Mouse (Mus musculus) hindbrain, postnatal 0 days (tissue): ENCODE measurements around the gene Vpreb3. TPM values are rescaled to one million over a fixed set of nuclear protein-coding genes. Genes with fewer than 3 reads are reported as not detected.
A peak's percentile ranks its signal among the peaks of the same experiment; 100 is the strongest.

Experiments used
- ATAC-seq: fragments of 200-750 bp; cut with Nextera tagmentation; 2 replicates; pipeline ENCODE4 v1.8.0; 2017; ENCODE audit warnings: mild to moderate bottlenecking, moderate TSS enrichment, moderate library complexity
- DNase-seq: peaks from one replicate; pipeline ENCODE4 v3.0.0-alpha.2; 2015; ENCODE audit warnings: low spot score
- H3K27ac ChIP-seq: fragments of 300-500 bp; sonication (generic); 2 replicates; pipeline ENCODE4 v1.5.1; 2014; ENCODE audit warnings: mild to moderate bottlenecking
- H3K27me3 ChIP-seq: fragments of 300-500 bp; sonication (generic); 2 replicates; pipeline ENCODE4 v1.6.1; 2014; ENCODE audit warnings: low read length, mixed read lengths; ENCODE audit not compliant: insufficient read depth
- H3K36me3 ChIP-seq: fragments of 300-500 bp; sonication (generic); 2 replicates; pipeline ENCODE4 v1.6.1; 2014; ENCODE audit warnings: low read length, mixed read lengths; ENCODE audit not compliant: insufficient read depth
- H3K4me1 ChIP-seq: fragments of 300-500 bp; sonication (generic); 2 replicates; pipeline ENCODE4 v1.6.1; 2014; ENCODE audit warnings: antibody characterized with exemption, low read length, mixed read lengths; ENCODE audit not compliant: insufficient read depth
- H3K4me2 ChIP-seq: fragments of 300-500 bp; sonication (generic); 2 replicates; pipeline ENCODE4 v1.6.1; 2014; ENCODE audit warnings: low read depth, mild to moderate bottlenecking, low read length, moderate library complexity, mixed read lengths
- H3K4me3 ChIP-seq: fragments of 300-500 bp; sonication (generic); 2 replicates; pipeline ENCODE4 v1.5.1; 2014; ENCODE audit warnings: low read length
- H3K9ac ChIP-seq: fragments of 300-500 bp; sonication (generic); replicated peaks from 2 replicates; pipeline ENCODE4 v1.6.1; 2014; ENCODE audit warnings: mild to moderate bottlenecking, low read length, moderate library complexity, mixed read lengths
- H3K9me3 ChIP-seq: fragments of 300-500 bp; sonication (generic); 2 replicates; pipeline ENCODE4 v1.6.1; 2016; ENCODE audit warnings: low read length, mixed read lengths
- CTCF ChIP-seq: IDR thresholded peaks from 2 replicates; pipeline ENCODE4 v1.5.1; 2016; ENCODE audit warnings: antibody characterized with exemption, control low read depth, low read depth
- WGBS: fragments of 180-500 bp; shearing (Covaris S2); extraction: QIAGEN DNeasy Blood & Tissue Kit; methylation state at CpG from one replicate; pipeline ENCODE4 v1.1.7; 2014; 5-methylcytosine and 5-hydroxymethylcytosine counted together
- polyA plus RNA-seq: library from polyadenylated mRNA; unstranded; fragments of >200 nt; fragmentation: Nextera tagmentation; extraction: Ambion mirVana; gene quantifications from 2 replicates; pipeline ENCODE4 v1.2.1, GENCODE M21; 2015
- total RNA-seq: library from RNA; depleted of rRNA; stranded (reverse); fragments of >200 nt; gene quantifications from 2 replicates; pipeline ENCODE4 v1.2.3, GENCODE M21; 2014

Vpreb3 gene
- total and polyA plus RNA-seq, 2 experiments from 2014 or later, result 0.75 TPM; not detected in 1

DNA sequence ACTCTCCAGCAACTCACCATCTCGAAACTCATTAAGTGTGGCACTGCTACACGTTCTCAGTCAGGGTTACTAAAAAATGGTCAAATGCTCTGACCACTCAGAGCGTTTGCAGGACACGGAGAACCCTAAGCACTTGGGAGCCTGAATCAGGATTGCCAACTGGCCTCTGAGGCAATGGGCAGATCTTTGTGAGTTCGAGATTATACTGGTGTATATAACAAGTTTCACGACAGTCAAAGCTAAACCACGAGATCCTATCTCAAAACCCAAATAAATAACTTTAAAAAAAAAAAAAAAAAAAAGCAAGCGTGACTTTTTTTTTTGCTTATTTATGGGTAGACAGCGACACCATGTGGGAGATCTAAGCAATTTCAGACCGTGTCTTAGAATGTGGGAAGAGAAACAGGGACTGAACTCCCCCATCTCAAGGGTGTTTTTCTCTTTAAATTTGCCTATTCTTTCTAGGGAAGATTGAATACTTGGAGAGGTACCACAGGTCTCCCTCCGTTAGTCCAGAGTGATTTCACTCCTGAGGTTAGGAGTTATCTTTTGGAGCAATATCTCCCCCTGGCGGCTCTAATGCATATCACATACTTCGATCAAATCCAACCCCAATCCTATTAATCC, 8.7 kb downstream of the Vpreb3 start:
- WGBS, result 4% methylated on average over 13 of the region's 13 CpGs
- peak; percentile 78 for DNase-seq

DNA sequence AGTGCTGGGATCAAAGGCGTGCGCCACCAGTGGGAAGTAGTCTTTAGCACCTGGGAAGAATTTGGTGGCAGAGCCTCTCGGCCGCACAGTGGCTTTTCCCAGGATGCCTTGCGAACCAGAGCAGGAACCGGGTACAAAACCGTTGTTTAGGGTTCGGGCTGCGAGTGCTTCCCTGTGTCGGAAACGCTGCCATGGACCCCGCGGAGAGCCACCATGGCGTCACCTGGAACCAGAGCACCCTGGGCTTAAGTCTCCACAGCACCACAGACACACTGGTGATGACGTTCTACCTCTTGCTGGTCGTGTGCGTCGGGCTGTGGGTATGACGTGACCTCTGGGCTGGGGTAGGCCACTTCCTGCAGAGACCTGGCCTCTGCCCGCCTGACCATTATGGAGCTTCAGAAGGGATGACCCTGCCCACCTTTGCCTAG, 11.5 kb downstream of the Vpreb3 start, which contains the start of gene Gm5134:
Gm5134 (plus strand) TSS at position 134 of the 431 bp plus-strand sequence.
- ATAC-seq (no peak), DNase-seq (no peak)
- no peak for TF ChIP-seq CTCF
- Histone ChIP-seq H3K36me3 (no peaks in the 10 kb centered on the region), H3K9me3 (no peaks in the 10 kb centered on the region), H3K27me3 (no peaks in the 10 kb centered on the region), H3K4me3 (no peak within 1 kb of the TSS), H3K27ac (no peak within 1 kb of the TSS), H3K4me2 (peak within 1 kb of the TSS; percentile 38), H3K9ac (no peak within 1 kb of the TSS), H3K4me1 (peaks cover 3% of the 10 kb centered on the region; the same call in 1 of the 2 replicates)
- WGBS, result 35% methylated on average over 20 of the region's 20 CpGs

More for the DNA sequence above, 8.7 kb downstream of the Vpreb3 start:
- ATAC-seq, result peak; percentile 30
- Histone ChIP-seq H3K27ac (no peak overlapping the region), H3K4me2 (peak overlapping the region; percentile 67), H3K4me3 (peak overlapping the region; percentile 31), H3K9ac (peak overlapping the region; percentile 43; the same call in 1 of the 2 replicates), H3K27me3 (no peaks in the 10 kb centered on the region), H3K4me1 (peaks cover 3% of the 10 kb centered on the region; the same call in 1 of the 2 replicates), H3K9me3 (no peaks in the 10 kb centered on the region), H3K36me3 (no peaks in the 10 kb centered on the region)
- TF ChIP-seq CTCF, result peak; percentile 73

DNA sequence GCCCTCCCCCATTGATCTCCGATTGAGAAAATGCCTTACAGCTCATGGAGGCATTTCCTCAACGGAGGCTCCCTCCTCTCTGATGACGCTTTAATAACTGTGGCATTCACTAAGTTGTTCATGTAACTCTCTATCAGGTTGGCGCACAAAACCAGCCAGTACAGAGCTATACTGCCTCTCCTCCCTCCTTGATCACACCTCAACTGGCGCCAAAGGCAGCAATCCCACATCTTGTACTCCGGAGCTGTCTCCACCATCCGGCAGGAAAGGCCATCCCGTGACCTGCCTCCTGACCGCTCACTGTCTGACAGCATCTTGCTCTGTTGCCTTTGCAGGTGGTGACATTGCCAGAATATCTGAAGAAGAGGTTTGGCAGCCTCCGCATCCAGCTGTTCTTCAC, 31.0 kb downstream of the Vpreb3 start:
- no peaks in the 10 kb centered on the region for H3K27me3 ChIP-seq
- no peak for ATAC-seq
- H3K4me1 ChIP-seq, result no peaks in the 10 kb centered on the region
- H3K4me3 ChIP-seq, result no peak overlapping the region
- no peaks in the 10 kb centered on the region for H3K36me3 ChIP-seq
- H3K4me2 ChIP-seq, result no peak overlapping the region
- H3K9ac ChIP-seq, result no peak overlapping the region
- no peak overlapping the region for H3K27ac ChIP-seq
- TF ChIP-seq CTCF, result no peak
- DNase-seq, result no peak
- 90% methylated on average over 10 of the region's 10 CpGs for WGBS
- no peaks in the 10 kb centered on the region for H3K9me3 ChIP-seq

DNA sequence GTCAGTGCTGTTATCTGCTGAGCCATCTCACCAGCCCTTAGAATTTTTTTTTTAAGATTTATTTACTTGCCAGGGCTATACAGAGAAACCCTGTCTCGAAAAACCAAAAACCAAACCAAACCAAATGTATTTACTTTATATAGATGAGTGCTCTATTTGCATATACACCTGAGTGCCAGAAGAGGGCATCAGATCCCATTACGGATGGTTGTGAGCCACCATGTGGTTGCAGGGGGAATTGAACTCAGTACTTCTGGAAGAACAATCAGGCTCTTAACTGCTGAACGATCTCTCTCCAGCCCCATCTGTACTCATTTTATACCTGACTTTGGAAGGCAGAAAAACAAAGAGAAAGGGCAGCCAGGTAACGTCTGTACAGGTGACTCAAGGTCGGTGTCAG, 32.4 kb downstream of the Vpreb3 start:
- peak; percentile 43 for DNase-seq
- Histone ChIP-seq H3K27ac (no peak overlapping the region), H3K9ac (no peak overlapping the region), H3K4me1 (no peaks in the 10 kb centered on the region), H3K27me3 (no peaks in the 10 kb centered on the region), H3K9me3 (no peaks in the 10 kb centered on the region), H3K4me3 (no peak overlapping the region), H3K4me2 (no peak overlapping the region), H3K36me3 (no peaks in the 10 kb centered on the region)
- 74% methylated on average over 5 of the region's 5 CpGs for WGBS
- TF ChIP-seq CTCF, result peak; percentile 66
- no peak for ATAC-seq

DNA sequence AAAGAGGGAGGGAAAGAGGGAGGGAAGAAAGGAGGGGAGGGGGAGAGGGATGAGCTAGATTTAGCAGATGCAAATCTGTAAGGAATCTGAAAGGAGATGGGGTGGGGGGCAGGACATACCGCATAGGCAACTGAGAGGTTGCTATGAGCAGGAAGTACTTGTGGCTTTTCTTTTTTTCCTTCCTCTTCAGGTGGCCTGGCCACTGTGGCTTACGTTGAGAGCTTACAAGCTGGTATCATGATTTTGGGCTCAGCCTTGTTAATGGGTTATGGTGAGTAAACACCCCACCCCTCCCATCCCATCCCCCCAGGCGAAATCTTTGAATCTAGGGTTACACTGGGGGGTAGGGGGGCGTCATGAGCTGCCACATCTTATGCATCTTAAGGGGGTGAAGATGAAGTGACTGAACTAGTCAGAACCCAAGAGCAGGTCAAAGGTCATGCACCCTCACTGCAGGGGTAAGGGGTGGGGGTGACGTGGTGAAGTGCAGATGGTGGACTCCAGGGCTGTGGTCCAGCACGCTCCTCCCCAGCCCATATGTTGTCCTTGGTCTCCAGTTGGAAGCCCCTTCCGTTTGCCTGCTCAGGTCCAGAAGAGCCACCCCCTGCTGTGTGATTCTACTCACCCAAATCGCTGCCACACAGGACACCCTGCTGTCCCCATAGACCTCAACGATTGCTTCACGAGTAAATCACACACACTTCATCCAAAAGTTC, 35.4 kb downstream of the Vpreb3 start:
- Histone ChIP-seq H3K4me1 (no peaks in the 10 kb centered on the region), H3K9ac (no peak overlapping the region), H3K36me3 (no peaks in the 10 kb centered on the region), H3K27me3 (no peaks in the 10 kb centered on the region), H3K4me2 (no peak overlapping the region), H3K4me3 (no peak overlapping the region), H3K27ac (no peak overlapping the region), H3K9me3 (no peaks in the 10 kb centered on the region)
- 45% methylated on average over 10 of the region's 10 CpGs for WGBS
- TF ChIP-seq CTCF, result no peak
- ATAC-seq (no peak), DNase-seq (peak; percentile 18)

DNA sequence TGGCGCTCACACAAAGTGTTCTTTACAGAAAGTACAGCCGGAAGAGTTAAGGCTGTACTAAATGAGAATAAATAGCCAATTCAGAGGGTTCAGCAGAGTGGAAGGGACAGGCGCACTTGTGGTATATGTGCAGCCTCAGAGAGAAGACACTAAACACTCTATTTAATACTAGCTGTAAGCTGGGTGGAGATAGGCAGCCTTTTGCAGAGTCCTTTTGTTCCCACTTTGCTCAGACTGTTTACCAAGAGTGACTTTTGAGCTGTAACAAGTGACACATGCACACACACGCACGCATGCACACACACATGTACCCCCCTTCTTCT, 35.9 kb downstream of the Vpreb3 start:
- peak; percentile 5 for DNase-seq
- Histone ChIP-seq H3K27me3 (no peaks in the 10 kb centered on the region), H3K9ac (no peak overlapping the region), H3K9me3 (no peaks in the 10 kb centered on the region), H3K36me3 (no peaks in the 10 kb centered on the region), H3K4me2 (no peak overlapping the region), H3K4me1 (no peaks in the 10 kb centered on the region), H3K27ac (no peak overlapping the region), H3K4me3 (no peak overlapping the region)
- 0 out of 2 replicates have a peak, but pooled peaks have one; percentile 40 for ATAC-seq
- 66% methylated on average over 5 of the region's 5 CpGs for WGBS
- no peak for TF ChIP-seq CTCF

DNA sequence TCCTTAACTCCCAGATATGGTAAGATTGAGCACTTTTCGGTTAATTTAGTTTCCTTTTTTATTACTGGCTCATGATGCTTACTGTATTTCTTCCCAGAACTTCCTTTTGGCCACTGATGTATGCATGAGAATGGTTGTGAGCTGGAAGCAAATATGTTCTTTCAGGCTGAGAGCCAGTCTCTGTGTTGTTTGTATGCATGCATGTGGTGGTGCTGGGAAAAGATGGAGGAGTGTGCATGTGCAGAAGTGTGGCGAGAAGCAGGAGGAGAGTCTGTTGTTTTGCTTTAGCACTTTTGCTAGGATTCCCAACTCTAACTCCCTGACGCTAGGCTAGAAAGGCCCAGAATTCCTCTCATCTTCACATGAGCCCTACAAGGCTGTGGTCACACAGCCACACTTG, 36.6 kb downstream of the Vpreb3 start:
- Histone ChIP-seq H3K4me3 (no peak overlapping the region), H3K27me3 (no peaks in the 10 kb centered on the region), H3K4me1 (no peaks in the 10 kb centered on the region), H3K9ac (no peak overlapping the region), H3K9me3 (no peaks in the 10 kb centered on the region), H3K36me3 (no peaks in the 10 kb centered on the region), H3K27ac (no peak overlapping the region), H3K4me2 (no peak overlapping the region)
- ATAC-seq (no peak), DNase-seq (no peak)
- WGBS, result 88% methylated on average over 3 of the region's 3 CpGs
- TF ChIP-seq CTCF, result no peak
